Mouse (Mus musculus): ENCODE data around the gene Nap1l5. TPM values are rescaled to one million over a fixed set of nuclear protein-coding genes. Genes with fewer than 3 reads are reported as not detected.

Gene Nap1l5
- total RNA-seq (2021) = not detected
- long read RNA-seq, experiment 1 = 0 reads
- long read RNA-seq, experiment 2 = 0 reads

- intact Hi-C loops (cut with DNase I) = no loop called here
- no peak for DNase-seq
These were observed at the start of gene Nap1l5 for GRCm38 (mm10) chr6:58906852-58907261. Nap1l5 (minus strand) TSS chr6:58907076.

DNA sequence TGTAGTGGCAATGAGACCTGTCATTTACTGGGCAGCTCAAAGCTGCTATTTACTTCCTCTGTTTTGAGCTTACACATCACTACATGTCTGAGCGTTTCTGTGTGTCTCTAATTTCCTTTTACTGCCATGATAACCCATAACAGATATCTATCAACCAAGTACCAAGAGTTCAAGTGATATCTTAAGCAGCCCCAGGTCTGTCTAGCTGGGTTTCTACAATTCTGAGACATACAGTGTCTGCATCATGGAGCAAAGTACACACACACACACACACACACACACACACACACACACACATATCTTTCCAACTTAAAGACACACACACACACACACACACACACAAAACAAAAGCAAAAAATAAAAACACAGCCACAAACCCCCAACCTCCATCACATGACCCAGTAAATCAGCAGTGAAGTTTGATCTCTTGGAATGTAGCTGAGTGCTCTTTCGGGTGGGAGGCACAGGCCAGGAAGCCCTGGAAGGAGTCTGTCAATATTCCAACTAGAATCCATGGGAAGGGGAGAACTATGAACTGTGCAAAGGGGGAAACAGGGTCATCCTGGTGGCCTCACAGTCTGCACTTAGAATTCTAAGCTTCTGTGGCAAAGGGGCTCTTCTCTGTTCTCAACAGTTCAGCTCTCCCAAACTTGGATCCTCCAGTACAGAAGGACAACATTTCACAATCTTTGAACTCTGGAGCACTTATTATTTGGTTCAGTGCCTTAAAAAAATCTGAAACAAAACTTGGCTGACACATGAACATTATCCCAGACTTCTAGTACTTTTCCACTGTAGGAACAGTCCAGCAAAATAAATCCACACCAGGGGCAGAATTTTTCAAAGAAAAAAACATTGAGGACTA lies 44.5 kb upstream of the Nap1l5 start:
- intact Hi-C loops (cut with DNase I) = no loop called here
- no peak for DNase-seq

- intact Hi-C loops (cut with DNase I) = no loop called here
- no peak for DNase-seq
These were observed 43.5 kb upstream of the Nap1l5 start for GRCm38 (mm10) chr6:58950410-58950809.

- intact Hi-C loops (cut with DNase I) = no loop called here
- no peak for DNase-seq
These were observed 40.0 kb upstream of the Nap1l5 start for GRCm38 (mm10) chr6:58946840-58947239.

DNA sequence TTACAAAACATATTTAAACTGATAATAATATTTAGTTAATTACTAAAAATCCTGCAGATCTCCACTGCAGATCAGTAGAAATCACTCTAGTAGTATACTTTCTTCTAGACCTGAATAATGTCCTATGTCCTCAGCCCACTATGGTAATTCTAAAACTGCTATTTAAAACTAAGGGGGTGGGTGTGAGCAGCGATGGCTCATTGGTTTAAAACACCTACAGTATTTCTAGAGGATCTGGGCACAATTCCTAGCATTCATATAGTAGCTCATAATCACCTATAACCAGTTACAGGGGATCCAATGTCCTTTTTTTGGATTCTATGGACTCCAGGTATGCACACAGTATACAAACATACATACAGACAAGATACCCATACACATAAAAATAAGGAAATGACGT lies 39.4 kb upstream of the Nap1l5 start:
- intact Hi-C loops (cut with DNase I) = no loop called here
- no peak for DNase-seq

DNA sequence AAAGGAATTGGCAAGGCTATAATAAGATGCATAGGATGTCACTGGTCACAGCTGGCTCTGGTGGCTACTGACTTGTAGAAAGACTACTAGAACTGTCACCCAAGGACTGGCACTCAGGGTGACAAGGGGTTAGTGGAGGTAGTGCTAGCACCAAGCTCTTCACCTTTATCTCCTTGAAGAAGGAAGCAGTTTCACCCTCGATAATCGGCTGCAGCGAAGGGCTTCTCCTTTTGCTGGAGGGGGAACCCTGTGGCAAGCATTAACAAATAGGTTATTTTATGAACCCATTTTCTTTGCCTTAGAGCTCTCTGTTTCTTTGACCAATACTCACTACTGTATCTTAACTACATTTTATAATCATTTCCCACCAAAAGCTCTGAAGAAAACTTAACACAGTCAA lies 37.1 kb upstream of the Nap1l5 start:
- DNase-seq = no peak
- intact Hi-C loops (cut with DNase I) = no loop called here

- no peak for DNase-seq
- intact Hi-C loops (cut with DNase I) = no loop called here
These were observed 35.4 kb upstream of the Nap1l5 start for GRCm38 (mm10) chr6:58942276-58942675.

DNA sequence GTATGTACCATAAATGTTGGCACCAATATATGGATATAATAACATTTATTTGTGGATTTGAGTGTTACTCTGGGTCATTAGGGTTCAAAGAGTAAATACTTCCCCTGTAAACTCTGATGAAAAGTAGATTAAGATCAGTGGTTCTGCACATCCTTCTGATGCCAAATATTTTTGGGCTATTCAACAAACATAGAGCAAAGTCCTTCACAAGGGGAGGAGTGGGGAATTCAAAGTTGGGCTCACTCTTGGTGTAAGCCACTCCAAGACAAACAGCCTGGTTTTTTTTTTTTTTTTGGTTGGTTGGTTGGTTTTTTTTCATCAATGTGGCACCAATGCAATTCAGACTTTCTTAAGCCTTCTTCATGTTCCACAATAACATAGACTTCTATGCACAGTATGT lies 30.9 kb upstream of the Nap1l5 start:
- intact Hi-C loops (cut with DNase I) = no loop called here

DNA sequence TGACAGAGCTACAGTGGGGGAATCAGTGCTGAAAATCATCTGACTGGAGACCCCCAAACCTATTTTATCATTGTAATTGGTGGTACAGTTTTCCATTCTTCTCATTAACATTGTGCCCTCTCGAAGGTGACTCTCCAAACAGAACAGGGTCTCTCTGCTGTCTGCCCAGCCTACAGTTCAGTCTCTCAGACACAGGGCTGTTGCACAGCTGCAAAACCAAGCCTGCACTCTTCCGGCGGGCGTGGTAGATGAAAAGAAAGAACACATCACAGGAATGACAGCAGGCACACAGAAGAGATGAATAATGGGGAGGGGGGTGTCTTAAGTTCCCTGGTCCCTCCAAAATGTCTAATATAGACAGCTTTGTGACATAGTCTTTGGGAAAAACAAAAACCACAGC lies 27.3 kb upstream of the Nap1l5 start:
- DNase-seq = no peak
- intact Hi-C loops (cut with DNase I) = no loop called here

More for the DNA sequence above, 30.9 kb upstream of the Nap1l5 start:
- DNase-seq = no peak

GRCm38 (mm10) chr6:58933189-58933913 lies 26.5 kb upstream of the Nap1l5 start:
- intact Hi-C loops (cut with DNase I) = no loop called here
- DNase-seq = no peak

DNA sequence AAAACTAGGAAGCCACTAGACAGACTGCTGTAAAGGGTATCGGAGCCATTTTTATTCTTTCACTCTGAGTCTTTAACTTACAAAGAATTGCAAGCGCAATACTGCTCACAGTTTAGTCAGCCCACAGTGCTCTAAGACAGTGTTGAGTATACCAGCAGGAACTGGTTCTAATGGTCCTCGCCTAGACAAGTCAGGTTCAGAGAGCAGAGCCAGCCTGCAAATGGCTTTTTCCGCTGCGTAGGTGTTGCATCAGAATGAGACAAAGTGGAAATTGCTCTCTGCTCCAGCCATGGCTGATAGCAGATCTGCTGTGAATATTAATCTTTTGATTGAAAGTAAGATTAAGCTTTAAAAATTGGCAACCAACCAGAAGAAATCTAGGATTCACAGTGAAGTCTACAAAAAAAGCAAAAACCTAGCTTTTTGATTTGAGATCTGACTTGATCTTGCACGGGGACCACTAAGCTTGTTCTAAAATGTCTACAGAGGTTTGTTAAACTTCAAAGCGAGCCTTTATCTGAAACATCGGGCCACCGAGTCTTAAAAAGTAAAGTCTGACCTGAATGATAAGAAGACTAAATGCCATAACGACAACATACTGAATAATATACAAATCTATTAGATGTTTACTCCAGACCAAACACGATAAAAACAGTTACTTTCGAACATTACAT lies 25.8 kb upstream of the Nap1l5 start:
- intact Hi-C loops (cut with DNase I) = no loop called here
- no peak for DNase-seq

GRCm38 (mm10) chr6:58931149-58931548 lies 24.3 kb upstream of the Nap1l5 start:
- no peak for DNase-seq
- intact Hi-C loops (cut with DNase I) = no loop called here

DNA sequence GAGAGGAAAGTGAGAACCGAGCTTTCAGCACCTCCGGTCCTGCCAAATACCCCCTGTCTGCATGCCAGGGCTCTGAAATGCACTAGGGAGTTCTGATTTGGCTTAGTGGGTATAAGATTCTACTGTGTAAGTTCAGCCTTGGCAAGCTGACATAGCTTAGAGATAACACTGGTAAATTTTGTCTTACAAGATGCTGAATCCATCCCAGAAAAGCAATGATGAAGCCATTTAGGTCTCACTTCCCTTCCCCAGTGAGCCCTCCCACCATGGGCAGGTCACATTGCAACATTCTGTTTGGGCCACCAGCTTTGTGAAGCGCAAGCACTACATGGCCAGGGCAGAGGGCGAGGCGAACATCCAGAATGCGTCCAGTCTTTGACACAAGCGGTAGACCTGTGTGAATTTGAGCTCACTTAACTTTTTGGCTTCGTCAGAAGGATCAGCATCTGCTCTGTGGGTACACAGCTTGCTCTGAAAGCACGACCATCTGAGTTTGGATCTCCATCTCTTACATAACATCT lies 23.1 kb upstream of the Nap1l5 start:
- intact Hi-C loops (cut with DNase I) = loop anchor here (5.0 kb wide), 1 partner anchor 247 kb away; no protein-coding TSS in a partner anchor
- DNase-seq = peak; percentile 42

DNA sequence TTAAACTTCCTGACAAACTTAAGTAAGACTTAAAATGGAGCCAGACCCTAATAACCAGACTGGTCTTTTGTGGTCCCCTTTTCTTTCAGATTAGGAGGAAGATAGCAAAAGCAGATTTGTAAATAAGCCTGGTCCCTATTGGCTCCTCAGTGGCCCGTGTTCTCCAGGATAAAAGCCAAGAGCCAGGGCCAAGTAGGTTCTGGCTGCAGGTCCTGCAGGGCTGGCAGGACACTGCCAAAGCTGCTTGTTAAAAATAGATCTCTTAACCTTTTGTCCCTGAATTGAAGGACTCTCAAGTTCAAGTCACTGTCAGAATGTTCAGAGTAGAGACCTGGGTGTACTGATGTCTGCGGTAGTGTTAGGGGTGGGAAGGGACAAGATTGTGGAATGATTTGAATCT lies 21.0 kb upstream of the Nap1l5 start:
- peak; percentile 31 to 49 for DNase-seq
- intact Hi-C loops (cut with DNase I) = loop anchor here (5.0 kb wide), 1 partner anchor 249 kb away; no protein-coding TSS in a partner anchor

DNA sequence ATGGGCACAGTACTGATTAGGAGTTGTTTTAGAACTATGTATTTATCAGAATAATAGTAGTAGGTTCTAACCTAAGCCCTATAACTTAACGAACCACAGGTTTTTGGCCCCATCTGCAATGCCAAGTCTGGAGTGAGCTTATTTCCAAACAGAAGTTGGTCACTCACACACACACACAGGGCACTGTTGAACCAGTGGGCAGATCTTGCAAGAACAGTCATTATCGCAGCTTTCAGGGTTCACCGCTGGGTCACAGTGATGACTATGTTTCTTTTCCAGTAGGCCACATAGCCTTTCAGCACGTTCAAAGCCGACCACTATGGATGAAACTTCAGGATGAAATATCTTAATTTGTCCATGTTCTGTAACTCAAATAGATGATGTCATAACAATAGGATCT lies 15.6 kb upstream of the Nap1l5 start:
- intact Hi-C loops (cut with DNase I) = no loop called here
- DNase-seq = no peak

GRCm38 (mm10) chr6:58921623-58922022 lies 14.7 kb upstream of the Nap1l5 start:
- DNase-seq = no peak

DNA sequence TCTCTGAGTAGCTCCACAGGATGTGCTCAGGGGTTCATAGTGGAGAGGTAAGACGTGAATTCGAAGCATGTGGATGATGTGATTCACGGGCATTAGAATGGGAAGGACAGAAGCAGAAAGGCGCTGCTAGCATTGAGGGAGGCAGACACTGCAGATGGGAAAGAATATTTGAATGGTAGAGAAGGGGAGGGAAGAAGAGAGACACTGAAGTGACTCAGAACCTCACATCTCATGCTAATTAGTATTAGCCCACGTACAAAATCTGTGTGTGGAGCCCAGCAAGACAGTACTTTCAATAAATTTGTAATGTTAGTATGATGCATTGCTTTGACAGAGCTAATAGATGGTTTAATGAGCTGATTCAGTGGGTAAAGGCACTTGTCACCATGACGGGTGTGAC lies 13.9 kb upstream of the Nap1l5 start:
- no peak for DNase-seq
- intact Hi-C loops (cut with DNase I) = no loop called here

More at GRCm38 (mm10) chr6:58921623-58922022, 14.7 kb upstream of the Nap1l5 start:
- intact Hi-C loops (cut with DNase I) = no loop called here

DNA sequence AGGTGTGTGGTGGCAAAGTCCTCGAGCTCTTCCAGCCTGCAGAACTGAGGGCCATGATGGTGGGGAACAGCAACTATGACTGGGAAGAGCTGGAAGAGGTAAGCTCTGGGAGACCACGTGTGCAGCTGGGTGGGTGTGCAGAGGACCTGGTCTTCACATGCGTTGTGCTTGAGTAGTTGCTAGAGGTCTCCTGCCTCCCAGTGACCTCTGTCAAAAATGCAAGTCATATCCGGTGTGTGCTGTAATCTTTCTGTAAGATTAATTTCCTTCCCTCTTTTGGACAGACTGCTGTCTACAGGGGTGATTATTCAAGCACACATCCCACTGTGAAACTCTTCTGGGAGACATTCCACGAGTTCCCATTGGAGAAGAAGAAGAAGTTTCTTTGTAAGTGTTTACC lies 9.6 kb upstream of the Nap1l5 start:
- intact Hi-C loops (cut with DNase I) = no loop called here
- DNase-seq = no peak

DNA sequence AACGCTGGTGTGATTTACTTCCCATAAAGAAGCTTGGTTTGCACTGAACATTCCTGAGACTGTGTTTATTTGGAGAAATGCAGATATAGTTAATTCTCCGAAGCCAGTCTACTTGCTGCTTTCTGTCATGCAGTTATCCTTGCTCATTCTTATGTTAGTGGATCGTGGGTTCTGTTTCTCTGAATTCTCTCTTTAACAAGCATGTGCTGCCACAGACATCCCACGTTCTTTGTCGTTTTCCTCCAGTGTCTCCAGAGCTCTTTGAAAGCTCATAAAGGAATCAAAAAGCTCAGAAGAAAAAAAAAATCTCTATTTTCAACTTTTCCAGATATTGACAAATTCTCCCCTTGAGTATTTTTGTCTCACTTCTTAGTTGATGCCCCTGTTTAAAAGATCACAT lies 7.1 kb upstream of the Nap1l5 start:
- no peak for DNase-seq
- intact Hi-C loops (cut with DNase I) = no loop called here

DNA sequence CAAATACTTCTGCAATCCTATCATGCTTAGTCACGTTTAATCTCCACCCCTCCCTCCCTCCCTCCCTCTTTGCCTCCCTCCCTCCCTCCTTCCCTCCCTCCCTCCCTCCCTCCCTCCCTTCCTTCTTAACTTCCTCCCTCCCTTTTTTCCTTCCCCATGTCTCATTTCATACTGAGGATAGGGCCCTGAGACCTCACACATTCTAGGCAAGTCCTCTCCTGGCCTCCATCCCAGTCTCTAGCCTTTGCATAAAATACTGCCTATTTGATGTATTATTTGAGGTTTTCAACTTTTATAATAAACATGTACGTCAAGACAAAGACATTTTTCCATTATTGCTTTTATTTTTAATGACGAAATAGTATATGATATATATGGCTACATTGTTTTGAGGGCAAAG lies 6.7 kb upstream of the Nap1l5 start:
- no peak for DNase-seq
- intact Hi-C loops (cut with DNase I) = no loop called here

DNA sequence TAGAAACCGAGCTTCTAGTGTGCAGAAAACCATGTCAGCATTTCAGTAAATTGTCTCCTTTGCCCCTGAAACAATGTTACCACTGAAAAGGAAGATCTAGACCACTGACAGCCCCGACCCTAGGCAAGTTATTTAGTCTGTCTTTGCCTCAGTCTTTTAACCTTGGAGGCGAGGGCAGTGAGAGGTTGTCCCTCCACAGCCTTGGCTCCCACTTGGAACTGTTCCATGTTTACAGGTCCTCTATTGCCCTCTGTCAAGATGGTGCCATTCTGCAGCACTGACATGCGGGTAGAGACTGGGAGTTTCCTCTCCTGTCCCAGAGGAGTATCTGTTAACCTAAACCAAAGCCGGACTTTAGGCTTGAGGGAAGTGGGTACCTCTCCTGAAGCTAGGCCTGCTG lies 6.0 kb upstream of the Nap1l5 start:
- DNase-seq = no peak
- intact Hi-C loops (cut with DNase I) = no loop called here
